13 mouse cellular contexts compared by ENCODE assay signal in the genomic region with DNA sequence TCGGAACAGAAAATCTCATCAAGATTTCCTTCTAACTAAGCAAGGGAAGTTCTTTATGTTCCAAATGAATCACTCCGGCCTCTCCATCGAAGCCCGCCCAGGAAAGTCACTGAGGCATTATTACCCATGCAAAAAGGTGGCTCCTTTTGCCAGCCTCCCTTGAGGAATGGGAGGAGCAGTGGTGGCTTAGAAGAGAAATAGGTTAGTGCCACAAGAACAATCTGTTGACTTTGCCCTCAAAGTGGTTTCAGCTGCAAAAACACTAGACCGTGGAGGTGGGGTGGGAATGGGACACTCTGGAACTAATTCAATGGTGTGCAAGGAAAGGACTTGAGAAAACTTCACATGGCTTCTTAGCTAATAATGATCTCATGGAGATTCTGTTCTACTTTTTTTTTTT. TPM values are rescaled to one million over a fixed set of nuclear protein-coding genes. Genes with fewer than 3 reads are reported as not detected.
DNase-seq lines count a peak whose midpoint lies in the region; ATAC-seq lines count a peak whose summit lies in the region.
"Had no signal": no experiment of that assay in that cellular context is flagged by ENCODE, and none has a peak within 500 bp of the region (broad histone marks: within the 10 kb centered on the region; RNA-seq: fewer than 3 reads in every experiment).

No protein-coding gene starts in this region.

- DNase-seq in heart, postnatal 14 days: no peak
- DNase-seq in adipocyte (ENCODE audit: low spot score): peak; percentile 26
- DNase-seq in kidney, postnatal 36 days: peak; percentile 66 to 78
- no peak for DNase-seq in testis, postnatal 10 days (ENCODE audit: low spot score)
- DNase-seq in spleen, postnatal 4 days (ENCODE audit: low spot score in 2 of 2): no peak
- DNase-seq: cerebellum, adult 11 months; liver, postnatal 0 days; right cerebral cortex, postnatal 14 days; thymus, postnatal 14 days had no signal

- no peak for ATAC-seq in heart, embryonic 13.5 days (ENCODE audit: extremely low read depth, insufficient number of reproducible peaks, low FRiP score, low TSS enrichment)
- ATAC-seq: liver, postnatal 0 days had no signal

- peak overlapping the region; percentile 93 for H3K4me2 ChIP-seq in heart, embryonic 13.5 days
- H3K4me2 ChIP-seq: hindbrain, embryonic 15.5 days; midbrain, embryonic 11.5 days had no signal

- 80% methylated on average over 5 of the region's 5 CpGs for WGBS in heart, embryonic 13.5 days

- peaks cover 35% of the 10 kb centered on the region for H3K4me1 ChIP-seq in heart, embryonic 13.5 days
- H3K4me1 ChIP-seq in brown adipose tissue, adult 24 weeks (ENCODE audit: control insufficient read depth, insufficient read depth, insufficient read length, low read length): peaks cover 31% of the 10 kb centered on the region

- H3K27me3 ChIP-seq in heart, embryonic 13.5 days (replicated peaks): no peaks in the 10 kb centered on the region
- H3K27me3 ChIP-seq: hindbrain, embryonic 15.5 days had no signal

- no peak overlapping the region for H3K27ac ChIP-seq in heart, embryonic 13.5 days (replicated peaks)
- peak overlapping the region; percentile 16; the same call in 1 of the 2 replicates for H3K27ac ChIP-seq in brown adipose tissue, adult 24 weeks (replicated peaks; ENCODE audit: low read depth, low read length)
- H3K27ac ChIP-seq: hindbrain, embryonic 15.5 days had no signal

- H3K4me3 ChIP-seq in heart, embryonic 13.5 days: 0 out of 2 replicates have a peak overlapping the region, but pooled peaks have one; percentile 92
- H3K4me3 ChIP-seq in brown adipose tissue, adult 24 weeks (ENCODE audit: insufficient read depth, low read depth, low read length): no peak overlapping the region
- H3K4me3 ChIP-seq: hindbrain, embryonic 15.5 days had no signal

- no peaks in the 10 kb centered on the region for H3K9me3 ChIP-seq in heart, embryonic 13.5 days
- H3K9me3 ChIP-seq: hindbrain, embryonic 15.5 days had no signal

- intact Hi-C loops in heart, postnatal 14 days (cut with DNase I): no loop called here

- no peak overlapping the region for H3K9ac ChIP-seq in heart, embryonic 13.5 days
- H3K9ac ChIP-seq: hindbrain, embryonic 15.5 days; liver, postnatal 0 days had no signal

- H3K36me3 ChIP-seq in heart, embryonic 13.5 days: peaks cover 25% of the 10 kb centered on the region
- H3K36me3 ChIP-seq: hindbrain, embryonic 15.5 days had no signal

RNA-seq across cellular contexts. Expression of a gene that starts 3.2 kb away (rescaled TPM):
- 11.1 and 12.1 TPM in 2 replicates for polyA plus RNA-seq in heart, embryonic 13.5 days (2015; fragmentation: Nextera tagmentation; extraction: Ambion mirVana)
- 10 to 100 TPM; 57.3 to 63.4 TPM for total RNA-seq in heart, postnatal 14 days (2021)
- 33.1 and 42.5 TPM in 2 replicates for polyA plus RNA-seq in brown adipose tissue, adult 24 weeks (2012; ENCODE audit: insufficient read depth, insufficient read length, missing spikeins)

RNA-seq across cellular contexts. Expression of a gene that starts 30.7 kb away (rescaled TPM):
- 18.9 and 22.1 TPM in 2 replicates for polyA plus RNA-seq in heart, embryonic 13.5 days (2015; fragmentation: Nextera tagmentation; extraction: Ambion mirVana)
- 10 to 100 TPM; 15.7 to 17.1 TPM for total RNA-seq in heart, postnatal 14 days (2021)
- polyA plus RNA-seq in brown adipose tissue, adult 24 weeks (2012; ENCODE audit: insufficient read depth, insufficient read length, missing spikeins): 16.5 and 17.9 TPM in 2 replicates

Comparison
In these comparisons a context has a peak if more than half of its experiments do, and no peak if none do; other contexts are left out.
1. DNase-seq: peak in adipocyte (single experiment) and kidney, postnatal 36 days (2 of 2); none in heart, postnatal 14 days (0 of 2), testis, postnatal 10 days (single experiment) and spleen, postnatal 4 days (0 of 2).